Mouse (Mus musculus) forebrain, embryonic 11.5 days (tissue): ENCODE data around the gene Fam92b. TPM values are rescaled to one million over a fixed set of nuclear protein-coding genes. Genes with fewer than 3 reads are reported as not detected.

Source experiments
- ATAC-seq: fragments of 200-750 bp; cut with Nextera tagmentation; replicated peaks from 2 replicates; pipeline ENCODE4 v1.8.0; 2017; ENCODE audit warnings: moderate TSS enrichment; ENCODE audit not compliant: low FRiP score
- DNase-seq: peaks from one replicate; pipeline ENCODE4 v3.0.0-alpha.2; 2017; ENCODE audit warnings: low spot score
- H3K27ac ChIP-seq: fragments of 300-500 bp; sonication (generic); 2 replicates; pipeline ENCODE4 v1.5.1; 2014; ENCODE audit warnings: low read depth, low read length
- H3K27me3 ChIP-seq: fragments of 300-500 bp; sonication (generic); 2 replicates; pipeline ENCODE4 v1.6.1; 2014; ENCODE audit warnings: mild to moderate bottlenecking, low read length, mixed read lengths; ENCODE audit not compliant: control insufficient read depth, insufficient read depth
- H3K36me3 ChIP-seq: fragments of 300-500 bp; sonication (generic); 2 replicates; pipeline ENCODE4 v1.6.1; 2014; ENCODE audit warnings: mild to moderate bottlenecking, low read length, moderate library complexity, mixed read lengths; ENCODE audit not compliant: control insufficient read depth, insufficient read depth
- H3K4me1 ChIP-seq: fragments of 300-500 bp; sonication (generic); replicated peaks from 2 replicates; pipeline ENCODE4 v1.6.1; 2014; ENCODE audit warnings: low read length, mixed read lengths; ENCODE audit not compliant: control insufficient read depth, insufficient read depth
- H3K4me2 ChIP-seq: fragments of 300-500 bp; sonication (generic); 2 replicates; pipeline ENCODE4 v1.6.1; 2014; ENCODE audit warnings: low read depth, mild to moderate bottlenecking, low read length, moderate library complexity, mixed read lengths; ENCODE audit not compliant: severe bottlenecking
- H3K4me3 ChIP-seq: fragments of 300-500 bp; sonication (generic); 2 replicates; pipeline ENCODE4 v1.5.1; 2014; ENCODE audit warnings: low read depth, low read length
- H3K9ac ChIP-seq: fragments of 300-500 bp; sonication (generic); 2 replicates; pipeline ENCODE4 v1.6.1; 2014; ENCODE audit warnings: low read length
- H3K9me3 ChIP-seq: fragments of 300-500 bp; sonication (generic); 2 replicates; pipeline ENCODE4 v1.6.1; 2016; ENCODE audit warnings: low read length, mixed read lengths; ENCODE audit not compliant: control insufficient read depth
- WGBS: fragments of 180-500 bp; shearing (Covaris S2); extraction: QIAGEN DNeasy Blood & Tissue Kit; methylation state at CpG from one replicate; pipeline ENCODE4 v1.1.7; 2014; 5-methylcytosine and 5-hydroxymethylcytosine counted together
- polyA plus RNA-seq: library from polyadenylated mRNA; unstranded; fragments of >200 nt; fragmentation: Nextera tagmentation; extraction: Ambion mirVana; gene quantifications from 2 replicates; pipeline ENCODE4 v1.2.1, GENCODE M21; 2014

The Fam92b gene
- polyA plus RNA-seq, 1 experiment from 2014 or later, result 2.0 TPM

DNA sequence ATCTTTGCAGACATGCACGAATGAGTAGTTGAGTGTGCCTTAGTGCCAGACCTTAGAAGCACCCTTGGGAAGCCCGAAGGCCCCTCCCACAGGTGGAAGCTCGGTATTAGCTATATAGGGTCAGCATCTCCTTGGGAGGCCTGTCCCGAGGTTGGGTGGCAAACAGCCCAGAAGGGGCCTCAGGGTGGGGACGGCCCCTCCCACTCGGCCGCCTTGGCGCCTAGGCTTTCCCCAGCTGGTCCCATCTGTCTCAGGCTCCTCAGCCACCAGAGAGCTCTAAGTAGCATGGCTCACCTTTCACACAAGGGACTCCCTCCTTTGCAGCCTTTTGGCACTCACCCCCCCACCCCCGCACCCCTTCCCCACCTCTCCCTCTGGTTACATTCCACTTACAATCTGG lies 7.1 kb upstream of the Fam92b start:
- DNase-seq (no peak), ATAC-seq (no peak)
- no peaks in the 10 kb centered on the region for H3K27me3 ChIP-seq
- WGBS, result 46% methylated on average over 9 of the region's 9 CpGs
- no peak overlapping the region for H3K4me3 ChIP-seq
- no peak overlapping the region for H3K27ac ChIP-seq
- H3K9ac ChIP-seq, result no peak overlapping the region
- no peaks in the 10 kb centered on the region for H3K36me3 ChIP-seq
- no peak overlapping the region for H3K4me2 ChIP-seq
- H3K4me1 ChIP-seq, result peaks cover 19% of the 10 kb centered on the region
- no peaks in the 10 kb centered on the region for H3K9me3 ChIP-seq

- H3K4me3 ChIP-seq, result no peak overlapping the region
- H3K27me3 ChIP-seq, result no peaks in the 10 kb centered on the region
- 76% methylated on average over 4 of the region's 4 CpGs for WGBS
- no peak overlapping the region for H3K27ac ChIP-seq
- no peak overlapping the region for H3K4me2 ChIP-seq
- H3K9me3 ChIP-seq, result no peaks in the 10 kb centered on the region
- no peak for ATAC-seq
- H3K4me1 ChIP-seq, result peaks cover 34% of the 10 kb centered on the region
- DNase-seq, result no peak
- no peaks in the 10 kb centered on the region for H3K36me3 ChIP-seq
- H3K9ac ChIP-seq, result no peak overlapping the region
Observed at GRCm38 (mm10) chr8:120181861-120182414, 4.7 kb upstream of the Fam92b start.

GRCm38 (mm10) chr8:120181274-120181673 lies 4.0 kb upstream of the Fam92b start:
- Histone ChIP-seq H3K36me3 (no peaks in the 10 kb centered on the region), H3K4me1 (peaks cover 41% of the 10 kb centered on the region), H3K27ac (no peak overlapping the region), H3K9ac (no peak overlapping the region), H3K27me3 (no peaks in the 10 kb centered on the region), H3K4me3 (no peak overlapping the region), H3K9me3 (no peaks in the 10 kb centered on the region), H3K4me2 (no peak overlapping the region)
- ATAC-seq (no peak), DNase-seq (no peak)
- WGBS, result 86% methylated on average over 5 of the region's 5 CpGs

DNA sequence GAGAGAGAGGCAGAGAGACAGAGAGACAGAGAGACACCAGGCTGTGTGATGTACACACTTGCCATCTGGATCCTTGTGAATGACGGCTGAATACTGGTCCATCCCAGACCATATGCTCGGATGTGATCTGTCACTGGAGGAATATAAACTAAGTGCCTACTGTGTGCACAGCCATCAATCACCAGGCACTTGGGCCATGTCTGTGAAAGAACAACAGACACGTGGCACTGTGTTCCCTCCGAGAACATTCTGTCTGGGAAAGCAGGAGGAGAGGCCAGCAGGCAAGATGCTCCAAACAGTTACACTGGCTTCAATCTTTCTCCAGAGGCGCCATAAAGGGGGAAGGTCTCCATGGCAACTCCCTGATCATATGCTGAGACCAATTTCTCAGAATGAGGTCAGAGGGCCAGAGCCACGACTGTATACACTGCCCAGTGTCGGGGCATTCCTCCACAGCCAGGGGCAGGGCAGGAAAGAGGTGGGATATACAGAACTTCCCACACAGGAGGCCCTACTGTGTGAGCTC lies 3.2 kb upstream of the Fam92b start:
- ATAC-seq, result no peak
- H3K4me3 ChIP-seq, result no peak overlapping the region
- no peak overlapping the region for H3K27ac ChIP-seq
- no peaks in the 10 kb centered on the region for H3K36me3 ChIP-seq
- peaks cover 42% of the 10 kb centered on the region for H3K4me1 ChIP-seq
- no peak overlapping the region for H3K4me2 ChIP-seq
- no peak overlapping the region; the same call in 1 of the 2 replicates for H3K9ac ChIP-seq
- DNase-seq, result no peak
- 58% methylated on average over 7 of the region's 7 CpGs for WGBS
- H3K27me3 ChIP-seq, result no peaks in the 10 kb centered on the region
- no peaks in the 10 kb centered on the region for H3K9me3 ChIP-seq

GRCm38 (mm10) chr8:120179027-120179431 lies 1.8 kb upstream of the Fam92b start:
- Histone ChIP-seq H3K9me3 (no peaks in the 10 kb centered on the region), H3K27ac (no peak overlapping the region), H3K4me2 (peak overlapping the region; percentile 40; the same call in 1 of the 2 replicates), H3K27me3 (peaks cover 6% of the 10 kb centered on the region; the same call in 1 of the 2 replicates), H3K4me3 (no peak overlapping the region), H3K9ac (peak overlapping the region; percentile 16; the same call in 1 of the 2 replicates), H3K36me3 (no peaks in the 10 kb centered on the region), H3K4me1 (peaks cover 35% of the 10 kb centered on the region)
- ATAC-seq (peak; percentile 34), DNase-seq (peak; percentile 97)
- WGBS, result 0% methylated on average over 10 of the region's 10 CpGs

- DNase-seq (no peak), ATAC-seq (no peak)
- Histone ChIP-seq H3K36me3 (no peaks in the 10 kb centered on the region), H3K27ac (peak overlapping the region; percentile 75), H3K9ac (peak overlapping the region; percentile 39), H3K9me3 (no peaks in the 10 kb centered on the region), H3K4me1 (peaks cover 35% of the 10 kb centered on the region), H3K27me3 (peaks cover 6% of the 10 kb centered on the region; the same call in 1 of the 2 replicates), H3K4me2 (peak overlapping the region; percentile 51), H3K4me3 (no peak overlapping the region; the same call in 1 of the 2 replicates)
- 3% methylated on average over 10 of the region's 10 CpGs for WGBS
Observed at GRCm38 (mm10) chr8:120178124-120178514, 853 bp upstream of the Fam92b start.

- H3K9ac ChIP-seq, result peak overlapping the region; percentile 24
- H3K4me3 ChIP-seq, result no peak overlapping the region
- H3K27ac ChIP-seq, result peak overlapping the region; percentile 75
- ATAC-seq (peak; percentile 26), DNase-seq (no peak)
- H3K4me1 ChIP-seq, result peaks cover 35% of the 10 kb centered on the region
- H3K4me2 ChIP-seq, result peak overlapping the region; percentile 51
- no peaks in the 10 kb centered on the region for H3K36me3 ChIP-seq
- H3K27me3 ChIP-seq, result peaks cover 6% of the 10 kb centered on the region; the same call in 1 of the 2 replicates
- WGBS, result 6% methylated on average over 4 of the region's 4 CpGs
- no peaks in the 10 kb centered on the region for H3K9me3 ChIP-seq
Observed at GRCm38 (mm10) chr8:120176605-120177004, 661 bp downstream of the Fam92b start.

DNA sequence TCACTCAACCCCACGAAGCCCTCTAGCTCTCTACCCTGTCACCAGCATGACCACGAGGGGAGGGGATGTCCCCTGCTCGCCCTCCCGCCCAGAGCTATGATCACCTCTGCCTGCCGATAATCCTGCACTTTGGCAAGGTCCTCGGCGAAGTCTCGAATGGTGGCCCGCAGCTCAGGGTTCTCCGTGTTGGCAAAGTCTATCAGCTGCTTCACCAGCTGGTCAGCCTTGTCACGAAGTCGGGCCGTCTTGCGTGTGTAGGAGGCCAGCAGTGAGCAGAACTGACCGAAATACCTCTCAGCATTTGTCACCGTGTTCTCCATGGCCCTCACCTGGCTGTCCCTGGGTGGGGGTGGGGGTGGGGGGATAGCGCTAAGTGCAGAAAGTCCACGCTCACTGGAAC lies 2.7 kb downstream of the Fam92b start:
- Histone ChIP-seq H3K27ac (no peak overlapping the region), H3K27me3 (peaks cover 6% of the 10 kb centered on the region; the same call in 1 of the 2 replicates), H3K4me1 (peaks cover 29% of the 10 kb centered on the region)

DNA sequence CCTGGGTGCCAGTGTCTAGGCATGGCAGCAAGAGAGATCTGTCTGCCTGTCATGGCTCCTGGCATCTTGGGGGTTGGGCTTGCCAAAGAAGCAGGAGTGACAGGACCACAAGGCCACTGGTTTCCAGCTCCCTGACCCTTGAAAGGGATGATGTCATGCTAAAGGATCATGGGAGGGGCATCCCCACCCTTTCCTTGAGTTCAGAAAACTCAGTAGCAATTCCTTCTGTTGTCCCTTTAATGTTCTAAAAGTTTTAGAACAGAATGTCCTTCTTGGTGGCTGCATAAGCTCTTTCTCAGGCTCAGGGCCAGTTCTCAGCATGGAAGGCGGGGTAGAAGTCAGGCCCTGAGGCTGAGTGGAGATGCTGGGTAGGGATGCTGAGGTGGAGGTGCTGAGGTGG lies 4.1 kb downstream of the Fam92b start:
- peaks cover 6% of the 10 kb centered on the region; the same call in 1 of the 2 replicates for H3K27me3 ChIP-seq
- ATAC-seq, result no peak
- WGBS, result 91% methylated on average over 1 of the region's 1 CpGs

More for the DNA sequence above, 2.7 kb downstream of the Fam92b start:
- 49% methylated on average over 18 of the region's 18 CpGs for WGBS
- Histone ChIP-seq H3K4me3 (no peak overlapping the region), H3K9me3 (no peaks in the 10 kb centered on the region), H3K9ac (no peak overlapping the region), H3K36me3 (no peaks in the 10 kb centered on the region), H3K4me2 (no peak overlapping the region)
- no peak for DNase-seq
- no peak for ATAC-seq

More for the DNA sequence above, 4.1 kb downstream of the Fam92b start:
- Histone ChIP-seq H3K4me2 (no peak overlapping the region), H3K36me3 (no peaks in the 10 kb centered on the region), H3K27ac (no peak overlapping the region), H3K4me1 (peaks cover 16% of the 10 kb centered on the region), H3K9ac (no peak overlapping the region), H3K9me3 (no peaks in the 10 kb centered on the region), H3K4me3 (no peak overlapping the region)
- no peak for DNase-seq
